8 mouse cellular contexts compared by ENCODE assay signal in the genomic region with DNA sequence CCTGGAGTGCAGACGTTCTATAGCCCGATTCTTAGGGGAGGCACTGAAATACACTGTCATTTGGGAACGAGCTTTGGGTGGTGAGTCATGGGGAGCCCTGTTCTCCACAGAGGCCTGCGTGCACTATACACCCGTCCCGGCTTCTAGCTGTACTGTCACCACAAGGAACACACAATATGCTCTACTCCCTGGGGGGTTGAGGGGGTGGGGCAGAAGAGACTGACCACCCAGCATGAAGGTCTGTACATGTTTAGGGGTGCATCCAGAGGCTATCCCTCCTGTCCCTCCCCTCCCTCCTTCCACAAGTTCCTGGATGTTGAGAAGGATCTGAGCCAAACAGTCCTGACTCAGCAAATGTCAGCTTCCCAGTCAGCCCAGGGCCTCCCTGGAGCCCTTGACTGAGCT.
DNase-seq lines count a peak whose midpoint lies in the region; ATAC-seq and TF ChIP-seq lines count a peak whose summit lies in the region.

No protein-coding gene starts in this region.

- no peak for ATAC-seq in hindbrain, embryonic 14.5 days (ENCODE audit: low FRiP score)
- ATAC-seq in stomach, postnatal 0 days (ENCODE audit: low FRiP score, low TSS enrichment): peak; percentile 65; the same call in 1 of the 2 replicates
- ATAC-seq in neural tube, embryonic 15.5 days (ENCODE audit: low FRiP score): no peak

- no peak for TF ChIP-seq CTCF in stomach, postnatal 0 days (IDR thresholded peaks at IDR 0.05; ENCODE audit: low read depth)

- H3K9me3 ChIP-seq in hindbrain, embryonic 10.5 days: no peaks in the 10 kb centered on the region
- no peaks in the 10 kb centered on the region for H3K9me3 ChIP-seq in hindbrain, embryonic 14.5 days (ENCODE audit: control insufficient read depth, low read length)
- H3K9me3 ChIP-seq in stomach, postnatal 0 days (ENCODE audit: control insufficient read depth, low read length): no peaks in the 10 kb centered on the region
- H3K9me3 ChIP-seq in neural tube, embryonic 15.5 days (replicated peaks): no peaks in the 10 kb centered on the region

- H3K4me2 ChIP-seq in hindbrain, embryonic 14.5 days (replicated peaks): no peak overlapping the region
- no peak overlapping the region for H3K4me2 ChIP-seq in stomach, postnatal 0 days (replicated peaks; ENCODE audit: low read depth)
- H3K4me2 ChIP-seq in neural tube, embryonic 15.5 days: no peak overlapping the region

- no peak for TF ChIP-seq EP300 in stomach, postnatal 0 days (optimal IDR thresholded peaks at IDR 0.05)

- peaks cover 30% of the 10 kb centered on the region for H3K4me1 ChIP-seq in hindbrain, embryonic 10.5 days (replicated peaks)
- H3K4me1 ChIP-seq in hindbrain, embryonic 14.5 days (replicated peaks; ENCODE audit: control insufficient read depth, insufficient read depth, low read length): 0 out of 2 replicates have a peak, but pooled peaks cover 6% of the 10 kb centered on the region
- H3K4me1 ChIP-seq in stomach, postnatal 0 days (replicated peaks; ENCODE audit: control insufficient read depth, insufficient read depth): peaks cover 15% of the 10 kb centered on the region
- H3K4me1 ChIP-seq in neural tube, embryonic 15.5 days: peaks cover 11% of the 10 kb centered on the region; the same call in 1 of the 2 replicates

- H3K9ac ChIP-seq in hindbrain, embryonic 14.5 days: no peak overlapping the region
- 0 out of 2 replicates have a peak overlapping the region, but pooled peaks have one; percentile 23 for H3K9ac ChIP-seq in stomach, postnatal 0 days (ENCODE audit: low read length)
- no peak overlapping the region for H3K9ac ChIP-seq in neural tube, embryonic 15.5 days (replicated peaks)

- H3K27ac ChIP-seq in hindbrain, embryonic 10.5 days: peak overlapping the region; percentile 60; the same call in 1 of the 2 replicates
- H3K27ac ChIP-seq in hindbrain, embryonic 14.5 days: no peak overlapping the region
- peak overlapping the region; percentile 86 for H3K27ac ChIP-seq in stomach, postnatal 0 days (replicated peaks)
- H3K27ac ChIP-seq in neural tube, embryonic 15.5 days (replicated peaks): no peak overlapping the region

- H3K4me3 ChIP-seq in hindbrain, embryonic 10.5 days: no peak overlapping the region
- H3K4me3 ChIP-seq in hindbrain, embryonic 14.5 days (replicated peaks; ENCODE audit: low read length): no peak overlapping the region
- no peak overlapping the region for H3K4me3 ChIP-seq in stomach, postnatal 0 days (ENCODE audit: low read depth, low read length)
- no peak overlapping the region for H3K4me3 ChIP-seq in neural tube, embryonic 15.5 days (replicated peaks)

- peaks cover 89% of the 10 kb centered on the region for H3K36me3 ChIP-seq in hindbrain, embryonic 10.5 days
- H3K36me3 ChIP-seq in hindbrain, embryonic 14.5 days (replicated peaks; ENCODE audit: control insufficient read depth, insufficient read depth): no peaks in the 10 kb centered on the region; the same call in 1 of the 2 replicates
- peaks cover 29% of the 10 kb centered on the region for H3K36me3 ChIP-seq in stomach, postnatal 0 days (ENCODE audit: control insufficient read depth, insufficient read depth, low read length)
- no peaks in the 10 kb centered on the region for H3K36me3 ChIP-seq in neural tube, embryonic 15.5 days

- DNase-seq in hindbrain, embryonic 10.5 days (ENCODE audit: low spot score): no peak
- DNase-seq in hindbrain, embryonic 14.5 days (ENCODE audit: low spot score): no peak
- DNase-seq in urinary bladder, postnatal 36 days (ENCODE audit: low spot score in 2 of 2): peak; percentile 45 to 52
- no peak for DNase-seq in urinary bladder, postnatal 25 days (ENCODE audit: low spot score)
- peak; percentile 29 to 60 for DNase-seq in heart, postnatal 36 days
- no peak for DNase-seq in stomach, postnatal 0 days (ENCODE audit: low spot score)
- no peak for DNase-seq in left cerebral cortex, postnatal 14 days (ENCODE audit: low spot score in 2 of 2)

- 84% methylated on average over 6 of the region's 6 CpGs for WGBS in hindbrain, embryonic 10.5 days
- 80% methylated on average over 6 of the region's 6 CpGs for WGBS in hindbrain, embryonic 14.5 days
- 47% methylated on average over 6 of the region's 6 CpGs for WGBS in stomach, postnatal 0 days
- 69% methylated on average over 6 of the region's 6 CpGs for WGBS in neural tube, embryonic 15.5 days

- H3K27me3 ChIP-seq in hindbrain, embryonic 10.5 days (ENCODE audit: insufficient read depth, poor library complexity, severe bottlenecking): no peaks in the 10 kb centered on the region
- no peaks in the 10 kb centered on the region for H3K27me3 ChIP-seq in hindbrain, embryonic 14.5 days (ENCODE audit: control insufficient read depth, insufficient read depth, low read length)
- no peaks in the 10 kb centered on the region for H3K27me3 ChIP-seq in stomach, postnatal 0 days (ENCODE audit: control insufficient read depth, insufficient read depth, low read length)
- H3K27me3 ChIP-seq in neural tube, embryonic 15.5 days (replicated peaks): no peaks in the 10 kb centered on the region

- intact Hi-C loops in heart, postnatal 36 days (cut with DNase I): no loop called here
- intact Hi-C loops in left cerebral cortex, postnatal 14 days (cut with DNase I): no loop called here

Comparison
In these comparisons a context has a peak if more than half of its experiments do, and no peak if none do; other contexts are left out.
1. DNase-seq: peak in urinary bladder, postnatal 36 days (2 of 2) and heart, postnatal 36 days (2 of 2); none in hindbrain, embryonic 10.5 days (single experiment), hindbrain, embryonic 14.5 days (single experiment), urinary bladder, postnatal 25 days (single experiment), stomach, postnatal 0 days (single experiment) and left cerebral cortex, postnatal 14 days (0 of 2).
2. H3K27ac ChIP-seq: peak in hindbrain, embryonic 10.5 days (single experiment) and stomach, postnatal 0 days (single experiment); none in hindbrain, embryonic 14.5 days (single experiment) and neural tube, embryonic 15.5 days (single experiment).